Mouse (Mus musculus) stomach, embryonic 16.5 days (tissue): ENCODE data around the gene Arl4c. TPM values are rescaled to one million over a fixed set of nuclear protein-coding genes. Genes with fewer than 3 reads are reported as not detected.
"Not testable (repeated sequence)": the region's sequence is repeated elsewhere in the genome, so short reads cannot be mapped to it uniquely, and the experiment has no call there.

Source experiments
- ATAC-seq: fragments of 200-750 bp; cut with Nextera tagmentation; 2 replicates; pipeline ENCODE4 v1.8.0; 2017; ENCODE audit warnings: moderate number of reproducible peaks, moderate TSS enrichment; ENCODE audit not compliant: insufficient read depth, low FRiP score
- H3K27ac ChIP-seq: fragments of 300-500 bp; sonication (generic); 2 replicates; pipeline ENCODE4 v1.5.1; 2014; ENCODE audit warnings: low read length
- H3K27me3 ChIP-seq: fragments of 300-500 bp; sonication (generic); 2 replicates; pipeline ENCODE4 v1.6.1; 2014; ENCODE audit warnings: low read length, control low read depth, mixed read lengths; ENCODE audit not compliant: control insufficient read depth, insufficient read depth
- H3K36me3 ChIP-seq: fragments of 300-500 bp; sonication (generic); 2 replicates; pipeline ENCODE4 v1.6.1; 2014; ENCODE audit warnings: low read length; ENCODE audit not compliant: control insufficient read depth, insufficient read depth
- H3K4me1 ChIP-seq: fragments of 300-500 bp; sonication (generic); 2 replicates; pipeline ENCODE4 v1.6.1; 2014; ENCODE audit warnings: low read length, control low read depth, mixed read lengths; ENCODE audit not compliant: control insufficient read depth, insufficient read depth
- H3K4me2 ChIP-seq: fragments of 300-500 bp; sonication (generic); 2 replicates; pipeline ENCODE4 v1.6.1; 2014; ENCODE audit warnings: low read depth, low read length, mixed read lengths
- H3K4me3 ChIP-seq: fragments of 300-500 bp; sonication (generic); replicated peaks from 2 replicates; pipeline ENCODE4 v1.5.1; 2014; ENCODE audit warnings: mild to moderate bottlenecking, low read length
- H3K9ac ChIP-seq: fragments of 300-500 bp; sonication (generic); 2 replicates; pipeline ENCODE4 v1.6.1; 2014; ENCODE audit warnings: low read length
- H3K9me3 ChIP-seq: fragments of 300-500 bp; sonication (generic); replicated peaks from 2 replicates; pipeline ENCODE4 v1.6.1; 2016; ENCODE audit warnings: low read length, control low read depth; ENCODE audit not compliant: control insufficient read depth
- WGBS: fragments of 180-500 bp; shearing (Covaris S2); extraction: QIAGEN DNeasy Blood & Tissue Kit; methylation state at CpG from one replicate; pipeline ENCODE4 v1.1.7; 2014; 5-methylcytosine and 5-hydroxymethylcytosine counted together
- polyA plus RNA-seq: library from polyadenylated mRNA; unstranded; fragments of >200 nt; fragmentation: Nextera tagmentation; extraction: Ambion mirVana; gene quantifications from 2 replicates; pipeline ENCODE4 v1.2.1, GENCODE M21; 2015

Gene Arl4c
- polyA plus RNA-seq, 1 experiment from 2014 or later, result 6.6 TPM

GRCm38 (mm10) chr1:88642735-88643134 lies 59.3 kb downstream of the Arl4c start:
- WGBS, result 73% methylated on average over 4 of the region's 4 CpGs
- H3K4me2 ChIP-seq, result no peak overlapping the region
- no peak for ATAC-seq

GRCm38 (mm10) chr1:88641678-88642215 lies 60.3 kb downstream of the Arl4c start:
- Histone ChIP-seq H3K9ac (no peak overlapping the region), H3K9me3 (no peaks in the 10 kb centered on the region), H3K4me2 (no peak overlapping the region), H3K4me1 (peaks cover 10% of the 10 kb centered on the region; the same call in 1 of the 2 replicates), H3K27me3 (no peaks in the 10 kb centered on the region), H3K4me3 (no peak overlapping the region), H3K36me3 (no peaks in the 10 kb centered on the region), H3K27ac (no peak overlapping the region)
- no peak for ATAC-seq
- 77% methylated on average over 2 of the region's 2 CpGs for WGBS

More at GRCm38 (mm10) chr1:88642735-88643134, 59.3 kb downstream of the Arl4c start:
- Histone ChIP-seq H3K27me3 (no peaks in the 10 kb centered on the region), H3K9ac (no peak overlapping the region), H3K4me1 (peaks cover 10% of the 10 kb centered on the region; the same call in 1 of the 2 replicates), H3K36me3 (no peaks in the 10 kb centered on the region), H3K27ac (no peak overlapping the region), H3K9me3 (no peaks in the 10 kb centered on the region), H3K4me3 (no peak overlapping the region)

GRCm38 (mm10) chr1:88641194-88641593 lies 60.8 kb downstream of the Arl4c start:
- H3K9ac ChIP-seq, result no peak overlapping the region
- ATAC-seq, result no peak
- H3K36me3 ChIP-seq, result no peaks in the 10 kb centered on the region
- no peaks in the 10 kb centered on the region for H3K9me3 ChIP-seq
- H3K4me1 ChIP-seq, result peaks cover 10% of the 10 kb centered on the region; the same call in 1 of the 2 replicates
- H3K4me3 ChIP-seq, result no peak overlapping the region
- H3K4me2 ChIP-seq, result no peak overlapping the region
- H3K27ac ChIP-seq, result no peak overlapping the region
- 84% methylated on average over 3 of the region's 3 CpGs for WGBS
- H3K27me3 ChIP-seq, result no peaks in the 10 kb centered on the region

- Histone ChIP-seq H3K9me3 (no peaks in the 10 kb centered on the region), H3K9ac (no peak overlapping the region), H3K27ac (no peak overlapping the region), H3K4me2 (no peak overlapping the region), H3K36me3 (no peaks in the 10 kb centered on the region), H3K4me3 (no peak overlapping the region), H3K27me3 (no peaks in the 10 kb centered on the region), H3K4me1 (peaks cover 10% of the 10 kb centered on the region; the same call in 1 of the 2 replicates)
- WGBS, result 17% methylated on average over 10 of the region's 10 CpGs
- ATAC-seq, result peak; percentile 53; the same call in 1 of the 2 replicates
Observed at GRCm38 (mm10) chr1:88639432-88640281, 62.4 kb downstream of the Arl4c start.

GRCm38 (mm10) chr1:88638622-88639021 lies 63.4 kb downstream of the Arl4c start:
- Histone ChIP-seq H3K4me2 (no peak overlapping the region), H3K9ac (no peak overlapping the region), H3K4me1 (peaks cover 10% of the 10 kb centered on the region; the same call in 1 of the 2 replicates), H3K27ac (no peak overlapping the region), H3K4me3 (no peak overlapping the region), H3K36me3 (no peaks in the 10 kb centered on the region), H3K27me3 (no peaks in the 10 kb centered on the region), H3K9me3 (no peaks in the 10 kb centered on the region)
- 60% methylated on average over 4 of the region's 4 CpGs for WGBS
- ATAC-seq, result no peak

- H3K9ac ChIP-seq, H3K27me3 ChIP-seq, H3K36me3 ChIP-seq, H3K9me3 ChIP-seq, H3K27ac ChIP-seq, ATAC-seq, H3K4me2 ChIP-seq, H3K4me3 ChIP-seq: not testable (repeated sequence)
- WGBS, result 78% methylated on average over 2 of the region's 2 CpGs
- H3K4me1 ChIP-seq, result peaks cover 10% of the 10 kb centered on the region; the same call in 1 of the 2 replicates
Observed at GRCm38 (mm10) chr1:88636579-88637161, 65.4 kb downstream of the Arl4c start.

GRCm38 (mm10) chr1:88635659-88636058 lies 66.4 kb downstream of the Arl4c start:
- H3K27ac ChIP-seq, result no peak overlapping the region
- H3K4me1 ChIP-seq, result peaks cover 10% of the 10 kb centered on the region; the same call in 1 of the 2 replicates
- no peaks in the 10 kb centered on the region for H3K27me3 ChIP-seq

GRCm38 (mm10) chr1:88632851-88633250 lies 69.2 kb downstream of the Arl4c start:
- ATAC-seq, result no peak
- Histone ChIP-seq H3K9ac (no peak overlapping the region), H3K4me1 (no peaks in the 10 kb centered on the region), H3K27me3 (no peaks in the 10 kb centered on the region), H3K36me3 (no peaks in the 10 kb centered on the region), H3K9me3 (no peaks in the 10 kb centered on the region), H3K27ac (no peak overlapping the region), H3K4me3 (no peak overlapping the region), H3K4me2 (no peak overlapping the region)
- WGBS, result 78% methylated on average over 6 of the region's 6 CpGs

More at GRCm38 (mm10) chr1:88635659-88636058, 66.4 kb downstream of the Arl4c start:
- Histone ChIP-seq H3K4me2 (no peak overlapping the region), H3K9ac (no peak overlapping the region), H3K4me3 (no peak overlapping the region), H3K9me3 (no peaks in the 10 kb centered on the region), H3K36me3 (no peaks in the 10 kb centered on the region)
- no peak for ATAC-seq
- 82% methylated on average over 12 of the region's 12 CpGs for WGBS

GRCm38 (mm10) chr1:88629966-88630488 lies 72.0 kb downstream of the Arl4c start:
- Histone ChIP-seq H3K9ac (no peak overlapping the region), H3K27me3 (no peaks in the 10 kb centered on the region), H3K4me1 (no peaks in the 10 kb centered on the region), H3K4me3 (no peak overlapping the region), H3K36me3 (no peaks in the 10 kb centered on the region), H3K4me2 (no peak overlapping the region), H3K27ac (no peak overlapping the region), H3K9me3 (no peaks in the 10 kb centered on the region)
- WGBS, result 54% methylated on average over 2 of the region's 2 CpGs
- ATAC-seq, result no peak
